Mouse (Mus musculus) frontal cortex, postnatal 25 days (tissue): ENCODE results near the gene Tmc8.
"Not testable (repeated sequence)": the region's sequence is repeated elsewhere in the genome, so short reads cannot be mapped to it uniquely, and the experiment has no call there.

Experiments used
- DNase-seq, 2 experiments: peaks; one replicate each; pipeline ENCODE4 v3.0.0; 2022; ENCODE audit warnings: low spot score in 2 of 2

Gene Tmc8

GRCm38 (mm10) chr11:117825333-117826101 lies 43.6 kb downstream of the Tmc8 start, which contains the start of the genes Afmid and Tk1:
TSS of gene Afmid (plus strand) at chr11:117825924.
TSS of gene Tk1 (minus strand) at chr11:117826092.
- no peak for DNase-seq

- DNase-seq, result no peak
These were observed 44.3 kb downstream of the Tmc8 start for GRCm38 (mm10) chr11:117826164-117826563.

- DNase-seq, result no peak
These were observed 45.0 kb downstream of the Tmc8 start for GRCm38 (mm10) chr11:117826916-117827315.

- no peak for DNase-seq
These were observed 45.5 kb downstream of the Tmc8 start for GRCm38 (mm10) chr11:117827386-117827785.

- DNase-seq, result no peak
These were observed 46.4 kb downstream of the Tmc8 start for GRCm38 (mm10) chr11:117828149-117828887.

GRCm38 (mm10) chr11:117828888-117829604 lies 47.2 kb downstream of the Tmc8 start:
- DNase-seq, result no peak

- no peak for DNase-seq
These were observed 47.9 kb downstream of the Tmc8 start for GRCm38 (mm10) chr11:117829671-117830215.

- DNase-seq, result no peak
These were observed 48.5 kb downstream of the Tmc8 start for GRCm38 (mm10) chr11:117830401-117830800.

GRCm38 (mm10) chr11:117832086-117832969 lies 50.5 kb downstream of the Tmc8 start:
- peak; percentile 46 to 55 for DNase-seq

GRCm38 (mm10) chr11:117833509-117833908 lies 51.6 kb downstream of the Tmc8 start:
- DNase-seq, result not testable (repeated sequence)

GRCm38 (mm10) chr11:117834086-117834485 lies 52.2 kb downstream of the Tmc8 start:
- DNase-seq, result no peak

- no peak for DNase-seq
These were observed 54.4 kb downstream of the Tmc8 start for GRCm38 (mm10) chr11:117836306-117836705.

GRCm38 (mm10) chr11:117838572-117838971 lies 56.7 kb downstream of the Tmc8 start:
- no peak for DNase-seq

- DNase-seq, result no peak
These were observed 57.1 kb downstream of the Tmc8 start for GRCm38 (mm10) chr11:117839021-117839420.

GRCm38 (mm10) chr11:117840910-117841309 lies 59.0 kb downstream of the Tmc8 start:
- no peak for DNase-seq
